Mouse (Mus musculus) neutrophil, adult 5-6 weeks (primary cell): Measurements from ENCODE around the gene Ppm1m. TPM values are rescaled to one million over a fixed set of nuclear protein-coding genes. Genes with fewer than 3 reads are reported as not detected.

Source experiments
- ATAC-seq: fragments of 151-379, 151-347 bp; 2 replicates; pipeline ENCODE4 v1.8.0; 2017; ENCODE audit warnings: mild to moderate bottlenecking, moderate TSS enrichment; ENCODE audit not compliant: insufficient number of reproducible peaks, poor library complexity, low FRiP score, severe bottlenecking; ENCODE audit errors: extremely low read depth
- total RNA-seq: library from RNA; stranded (forward); fragments of 200-1000 nt; gene quantifications from 2 replicates; pipeline ENCODE4 v1.2.3, GENCODE M21; 2017

Ppm1m gene
- total RNA-seq, 1 experiment from 2014 or later: 59.0 TPM

DNA sequence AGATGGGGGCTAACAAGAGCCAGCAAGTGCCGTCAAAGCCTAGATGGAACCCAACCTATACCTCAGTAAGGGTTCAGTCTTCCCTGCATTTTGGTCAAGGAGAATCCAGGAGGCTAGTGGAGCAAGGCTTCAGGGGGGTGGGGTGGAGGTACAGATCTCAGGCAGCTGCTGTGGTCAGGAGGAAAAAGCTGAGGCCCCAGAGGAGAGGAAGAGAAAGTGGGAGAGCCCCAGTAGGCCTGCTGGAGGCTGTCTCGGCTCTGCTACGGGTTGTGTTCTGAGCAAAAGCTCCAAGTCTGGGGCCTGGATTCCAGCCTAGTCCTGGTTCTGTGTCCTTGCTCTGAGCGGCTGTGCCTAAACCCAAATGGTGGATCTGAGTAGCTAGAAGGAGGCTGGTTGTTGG, 23.4 kb upstream of the Ppm1m start:
- no peak for ATAC-seq

DNA sequence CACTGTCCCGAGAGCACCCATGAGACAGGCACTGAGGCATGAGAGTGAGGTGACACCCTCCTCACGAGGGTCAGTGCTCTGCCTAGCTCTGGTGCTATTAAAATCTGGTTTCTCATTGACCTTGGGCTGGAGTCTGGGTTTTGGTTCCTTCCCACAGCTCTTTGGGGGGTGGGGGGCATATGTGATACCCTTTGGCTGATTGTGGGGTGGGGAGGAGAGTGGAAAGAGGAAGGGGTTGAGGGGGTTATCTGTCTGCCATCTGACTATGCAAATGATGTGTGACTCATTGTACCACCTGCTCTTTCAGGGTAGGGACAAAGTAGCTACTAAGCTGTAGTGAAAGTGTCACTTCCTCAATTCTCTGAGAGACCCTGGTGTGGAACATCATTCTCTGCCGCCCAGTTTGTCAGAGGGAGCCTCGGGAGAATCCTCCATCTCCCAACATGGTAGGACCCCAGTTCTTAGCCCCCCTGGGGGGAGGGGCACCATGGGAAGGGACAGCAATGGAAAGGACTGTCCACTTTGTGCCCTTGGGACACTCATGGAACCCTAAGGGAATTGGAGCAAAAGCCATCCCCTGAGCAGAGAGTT, 22.8 kb upstream of the Ppm1m start, which contains the start of gene Tlr9:
Tlr9 (plus strand) TSS at position 338 of the 591 bp plus-strand sequence.
- peak; percentile 84 for ATAC-seq

DNA sequence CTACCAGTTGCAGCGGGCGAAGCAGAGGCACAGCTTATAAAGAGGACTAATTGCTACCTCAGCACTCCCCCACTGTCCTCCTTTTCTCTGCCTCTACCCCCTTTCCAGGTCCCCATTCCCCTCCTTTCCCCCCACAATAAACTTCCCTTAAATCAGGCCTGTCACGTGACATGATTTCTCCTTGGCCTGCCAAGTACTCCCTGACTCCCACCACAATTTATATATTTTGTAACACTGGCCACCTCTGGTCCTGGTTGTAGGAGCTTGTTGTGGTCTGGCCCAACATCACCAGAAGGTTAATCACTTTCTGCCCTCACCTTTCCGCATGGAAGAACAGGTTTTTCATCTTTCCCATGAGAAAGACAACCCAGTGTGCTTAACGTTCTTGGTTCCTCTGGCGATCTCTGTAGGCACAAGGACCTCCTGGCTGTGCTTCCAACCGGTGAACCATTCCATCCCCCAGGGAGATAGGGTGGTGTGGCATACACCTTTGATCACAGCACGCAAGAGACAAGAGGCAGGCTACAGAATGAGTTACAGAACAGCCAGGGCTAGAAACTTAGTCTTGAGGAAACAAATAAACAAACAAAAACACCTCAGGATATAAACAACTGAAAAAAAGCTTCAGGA, 21.5 kb upstream of the Ppm1m start:
- no peak for ATAC-seq

DNA sequence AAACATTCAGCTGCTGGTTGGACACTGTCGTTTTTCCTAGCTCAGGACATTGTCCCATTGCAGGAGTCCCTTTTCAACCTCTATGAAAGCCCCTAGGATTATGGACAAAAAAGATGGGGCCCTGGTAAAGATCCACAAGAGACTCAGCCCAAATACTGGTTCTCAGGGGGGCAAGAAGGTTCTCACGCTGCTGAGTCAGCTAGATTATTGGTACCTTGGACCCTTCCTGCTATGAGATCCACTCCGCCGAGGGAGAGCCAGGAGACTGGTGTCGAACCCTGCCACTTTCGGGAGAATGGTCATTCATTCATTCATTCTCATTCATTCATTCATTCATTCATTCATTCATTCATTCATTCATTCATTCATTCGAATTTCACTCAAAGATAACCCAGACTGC, 17.4 kb upstream of the Ppm1m start:
- no peak for ATAC-seq

DNA sequence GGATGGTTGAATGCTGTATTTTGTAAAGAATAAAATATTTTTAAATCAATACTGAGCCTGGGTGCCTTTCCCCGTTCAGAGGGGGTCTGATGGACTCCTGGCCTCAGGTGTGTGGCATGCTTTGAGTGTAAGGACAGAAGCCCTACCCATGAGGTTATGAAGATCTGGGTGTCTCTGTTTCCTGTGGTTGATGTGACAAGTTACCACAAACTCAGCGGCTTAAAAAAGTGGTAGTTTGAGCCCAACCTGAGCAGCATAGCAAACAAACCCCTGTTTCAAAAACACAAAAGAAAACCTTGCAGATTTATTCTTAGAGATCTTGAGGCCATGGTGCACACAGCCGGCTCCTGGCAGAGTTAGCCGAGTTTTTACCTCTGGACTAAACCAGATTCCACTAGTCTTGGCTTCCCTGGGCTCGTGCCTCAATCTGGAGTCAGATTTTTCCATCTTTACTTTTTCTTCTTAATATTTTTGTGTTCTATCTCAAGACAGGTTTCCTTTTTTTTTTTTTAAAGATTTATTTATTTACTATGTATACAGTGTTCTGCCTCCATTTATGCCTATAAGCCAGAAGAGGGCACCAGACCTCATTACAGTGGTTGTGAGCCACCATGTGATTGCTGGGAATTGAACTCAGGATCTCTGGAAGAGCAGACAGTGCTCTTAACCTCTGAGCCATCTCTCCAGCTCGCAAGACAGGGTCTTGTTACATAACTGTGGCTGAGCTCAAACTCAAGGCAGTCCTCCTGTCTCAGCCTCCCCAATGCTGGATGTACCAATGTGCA, 16.0 kb upstream of the Ppm1m start:
- no peak for ATAC-seq

DNA sequence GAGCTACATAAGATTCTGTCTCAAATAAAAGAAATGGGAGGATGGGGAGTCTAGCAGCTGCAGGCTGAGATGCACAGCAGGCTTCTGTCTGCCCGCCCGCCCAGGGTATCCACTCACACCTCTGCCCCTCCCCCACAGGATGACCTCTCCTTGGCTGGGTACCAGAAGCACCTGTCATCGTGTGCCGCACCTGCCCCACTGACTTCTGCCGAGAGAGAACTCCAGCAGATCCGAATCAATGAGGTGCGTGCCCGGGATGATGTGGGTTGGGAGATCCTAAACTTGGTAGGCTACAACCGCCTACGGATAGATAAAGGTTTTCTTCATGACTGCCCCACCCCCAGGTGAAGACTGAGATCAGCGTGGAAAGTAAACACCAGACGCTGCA, 13.0 kb upstream of the Ppm1m start:
- ATAC-seq: no peak

DNA sequence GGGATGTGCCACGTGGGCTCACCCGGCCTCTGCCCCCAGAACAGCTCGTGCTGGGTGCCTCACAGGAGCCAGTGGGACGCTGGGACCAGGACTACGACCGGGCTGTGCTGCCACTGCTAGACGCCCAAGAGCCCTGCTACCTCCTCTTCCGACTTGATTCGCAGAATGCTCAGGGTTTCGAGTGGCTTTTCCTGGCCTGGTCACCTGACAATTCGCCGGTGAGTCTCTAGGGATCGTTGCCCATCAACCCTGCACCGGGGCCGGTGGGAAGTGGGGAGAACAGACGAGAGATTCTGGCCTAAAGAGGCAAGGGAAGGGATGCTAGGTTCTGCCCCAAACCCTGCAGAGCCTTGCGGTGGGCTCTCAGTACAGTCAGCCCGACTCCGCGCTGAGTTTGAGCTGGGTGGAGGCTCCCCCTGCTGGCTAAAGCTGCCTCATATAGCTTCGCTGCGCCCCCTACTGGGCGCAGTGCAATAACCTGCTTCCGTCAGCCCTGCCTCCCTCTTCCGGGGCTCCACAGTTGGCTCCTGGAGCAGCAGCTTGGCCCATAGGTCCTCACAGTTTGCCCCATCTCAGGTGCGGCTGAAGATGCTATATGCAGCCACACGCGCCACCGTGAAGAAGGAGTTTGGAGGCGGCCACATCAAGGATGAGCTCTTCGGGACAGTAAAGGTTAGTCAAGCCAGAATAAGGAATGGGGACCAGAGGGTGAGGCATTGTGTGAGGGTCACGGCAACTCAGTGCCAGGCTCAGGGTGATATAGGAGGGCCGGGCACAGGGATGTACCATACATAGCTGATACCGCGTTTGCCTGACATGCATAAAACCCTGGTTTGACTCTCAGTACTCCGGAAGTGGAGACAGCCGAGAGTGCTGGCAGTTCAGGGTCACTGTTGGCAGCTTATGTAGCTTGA, 12.4 kb upstream of the Ppm1m start:
- ATAC-seq: peak; percentile 87

DNA sequence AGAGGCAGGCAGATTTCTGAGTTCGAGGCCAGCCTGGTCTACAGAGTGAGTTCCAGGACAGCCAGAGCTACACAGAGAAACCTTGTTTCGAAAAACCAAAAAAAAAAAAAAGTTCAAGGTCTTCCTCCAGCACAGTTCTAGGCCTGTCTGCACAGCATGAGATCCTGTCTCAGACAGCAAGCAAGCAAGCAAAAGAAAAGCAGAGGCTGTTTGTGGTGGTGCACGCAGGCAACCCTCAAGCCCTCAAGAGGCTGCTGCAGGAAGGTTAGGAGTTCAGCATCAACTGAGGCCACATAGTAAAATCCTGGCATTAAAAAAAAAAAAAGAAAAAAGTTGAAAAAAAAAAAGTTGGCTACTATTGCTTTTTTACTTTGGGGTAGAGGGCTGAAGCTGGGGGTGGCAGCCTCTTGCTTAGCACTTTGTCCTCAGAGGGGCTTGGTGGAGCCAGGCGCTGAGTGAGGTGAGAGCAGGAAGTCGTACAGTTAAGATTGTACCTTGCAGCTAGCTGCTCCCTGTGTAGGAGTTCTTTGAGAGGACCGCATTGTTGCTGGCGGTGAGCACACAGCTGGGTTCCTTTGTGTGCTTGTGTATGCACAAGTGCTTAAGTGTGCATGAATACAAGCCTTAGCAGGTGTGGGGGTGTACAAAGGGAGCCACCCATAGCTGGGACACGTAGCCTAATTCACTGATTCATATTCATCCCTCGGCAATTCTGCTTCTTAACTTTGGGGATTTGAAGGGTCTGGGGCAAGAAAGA, 11.5 kb upstream of the Ppm1m start:
- ATAC-seq: no peak

DNA sequence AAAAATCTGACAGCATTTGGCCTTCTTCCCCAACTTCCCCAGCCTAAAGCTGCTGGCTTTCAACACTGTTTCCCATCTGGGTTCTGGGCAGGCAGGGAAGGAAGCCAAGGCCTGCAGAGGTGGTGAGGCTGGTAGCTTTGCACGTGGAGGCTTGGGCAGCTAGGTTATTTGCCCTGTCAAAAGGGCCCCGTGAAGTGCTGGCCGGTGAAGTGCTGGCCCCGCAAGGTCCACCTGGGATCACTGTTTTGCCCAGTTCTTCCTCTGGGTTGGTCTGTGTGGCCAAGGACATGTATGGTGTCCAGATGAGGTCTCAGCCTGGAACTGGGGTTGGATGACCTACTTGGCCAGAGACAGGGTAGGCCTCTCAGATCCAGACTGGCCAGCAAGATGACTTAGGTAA, 10.4 kb upstream of the Ppm1m start:
- ATAC-seq: no peak

DNA sequence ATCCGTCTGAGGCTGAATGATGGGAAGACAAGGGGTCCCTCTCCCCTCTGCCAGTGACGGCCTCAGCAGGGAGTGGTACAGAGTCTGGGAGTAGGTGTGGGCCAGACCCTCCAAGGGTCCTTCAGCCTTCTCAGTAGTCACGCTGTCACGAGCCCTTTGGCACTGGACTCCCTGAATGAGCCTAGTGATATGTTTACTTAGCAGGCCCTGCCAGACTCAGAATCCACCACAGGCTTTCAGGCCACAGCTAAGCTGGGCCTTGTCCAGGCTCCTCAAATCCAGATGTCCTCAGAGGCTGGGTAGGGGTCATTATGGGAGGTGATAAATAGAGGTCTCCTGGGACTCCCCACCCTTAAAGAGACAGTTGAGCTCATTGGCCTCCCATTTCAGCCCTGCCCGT, 8.6 kb upstream of the Ppm1m start:
- no peak for ATAC-seq

DNA sequence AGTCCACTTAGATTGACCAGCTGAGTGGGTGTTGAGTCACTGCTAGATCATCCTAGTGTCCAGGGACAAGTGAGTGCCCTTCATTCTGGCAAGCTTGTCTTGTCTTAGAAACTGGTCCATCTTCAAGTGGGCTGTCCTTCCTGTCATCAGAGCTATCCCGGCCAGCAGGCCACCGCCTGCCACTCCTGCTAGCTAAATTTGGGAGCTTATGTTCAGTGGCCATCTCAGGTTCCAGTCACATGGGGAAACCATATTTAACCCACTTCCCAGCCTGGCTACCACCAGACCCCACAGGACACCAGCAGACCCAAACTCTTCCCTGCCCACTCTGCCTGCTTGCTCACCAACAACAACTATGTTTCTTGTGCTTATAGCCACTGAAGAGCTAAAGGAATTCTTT, 7.0 kb upstream of the Ppm1m start:
- no peak for ATAC-seq

DNA sequence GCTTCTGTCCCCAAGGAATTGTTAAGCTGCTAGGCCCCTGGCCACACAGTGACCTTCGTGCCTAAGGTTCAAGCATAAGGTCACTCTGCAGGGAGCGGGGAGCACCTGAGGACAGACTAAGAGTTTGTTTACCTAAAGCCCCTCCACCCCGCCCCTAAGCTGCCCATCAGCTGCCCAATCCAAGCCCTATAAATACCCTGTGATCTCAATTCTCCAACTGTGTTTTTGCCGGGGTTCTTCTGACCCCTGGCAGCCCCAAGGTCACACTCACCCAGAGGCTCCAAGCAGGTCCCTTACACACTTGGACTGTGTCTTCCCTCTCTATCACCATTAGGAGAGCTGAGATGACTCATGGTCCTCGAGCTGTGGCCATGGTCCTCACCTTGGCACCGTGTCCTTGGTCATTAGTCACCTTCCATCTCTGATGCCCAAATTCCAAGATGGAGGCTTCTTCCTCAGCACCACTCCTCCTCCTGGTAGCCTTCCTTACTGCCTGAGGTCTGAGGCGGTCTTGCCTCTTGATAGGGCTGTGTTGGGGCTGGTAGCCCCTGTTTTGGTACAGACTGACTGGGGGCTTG, 6.3 kb upstream of the Ppm1m start:
- ATAC-seq: no peak

DNA sequence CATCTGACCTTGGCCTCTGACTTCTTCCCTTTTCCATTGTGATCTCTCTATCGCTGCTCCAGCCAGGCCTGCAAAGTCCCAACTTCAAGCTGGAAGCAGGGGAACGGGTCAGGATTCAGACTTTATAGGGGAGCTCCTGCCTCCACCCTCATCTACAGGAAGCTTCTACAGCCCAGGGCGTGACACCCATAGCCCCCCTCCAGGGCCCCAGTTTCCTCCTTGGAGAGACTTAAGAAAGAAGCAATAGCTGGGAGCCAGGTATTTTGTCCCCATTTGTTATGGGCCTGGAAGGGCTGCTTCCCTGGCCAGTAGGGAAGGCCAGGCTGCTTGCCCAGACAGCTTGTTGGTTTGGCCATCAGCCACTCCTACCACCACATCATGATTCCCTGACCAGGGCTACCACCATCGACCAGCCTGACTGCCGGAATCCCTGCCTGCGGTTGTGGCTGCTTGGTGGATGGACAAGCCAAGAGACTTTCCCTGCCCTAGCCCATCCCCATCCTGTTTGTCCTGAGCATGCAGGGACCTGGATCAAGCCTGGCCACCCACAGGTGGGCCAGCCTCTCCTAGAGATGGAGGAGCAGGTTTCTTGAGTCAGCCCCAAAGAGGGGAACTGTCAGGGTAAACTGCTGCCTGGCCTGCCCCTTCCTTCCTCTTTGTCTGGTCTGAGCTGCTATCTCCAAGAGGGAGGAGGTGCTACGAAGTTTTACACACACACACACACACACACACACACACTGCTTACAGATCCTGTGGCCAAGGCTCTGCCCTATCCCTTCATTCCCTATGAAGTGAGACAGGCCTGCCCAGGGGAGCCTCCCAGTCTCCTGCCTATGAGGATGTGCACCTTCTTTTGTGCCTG, 4.7 kb upstream of the Ppm1m start:
- ATAC-seq: peak; percentile 42

DNA sequence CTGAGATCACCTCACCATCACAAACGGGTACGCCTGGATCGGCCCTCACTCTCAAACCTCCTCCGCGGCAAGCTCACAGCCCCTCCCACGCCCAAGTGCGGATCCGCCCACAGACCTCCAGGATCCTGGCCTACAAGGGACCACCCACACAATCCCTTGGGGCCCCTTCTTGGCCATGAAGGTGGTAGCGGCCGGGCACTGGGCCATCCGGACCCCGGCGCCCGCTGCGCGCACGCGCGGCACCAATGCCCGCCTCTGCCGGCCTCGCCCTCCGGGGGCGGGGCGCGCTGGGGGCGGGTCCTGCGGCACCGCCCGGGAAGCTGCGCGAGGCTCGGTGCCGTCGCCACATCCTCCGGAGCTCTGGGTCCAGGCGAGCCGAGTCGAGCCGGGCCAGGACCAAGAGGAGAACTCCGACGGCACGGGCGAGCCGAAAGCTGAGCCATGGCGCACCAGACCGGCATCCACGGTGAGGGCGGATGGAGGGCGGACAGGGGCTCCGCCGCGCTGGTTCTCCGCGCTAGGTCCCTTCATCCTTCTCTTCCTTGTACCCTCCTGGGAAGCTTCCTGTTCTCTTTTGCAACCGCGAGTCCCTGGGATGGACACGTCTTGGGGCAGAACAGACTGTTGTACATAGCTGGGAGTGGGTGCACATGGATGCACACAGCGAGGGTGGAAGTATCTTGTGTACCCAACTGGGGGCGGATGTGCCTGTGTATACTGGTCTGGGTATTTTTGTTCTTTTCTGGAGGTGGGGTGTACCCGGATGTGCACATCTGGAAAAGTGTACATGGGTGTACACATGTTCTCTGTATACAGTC, 3.5 kb upstream of the Ppm1m start, which contains the start of gene Twf2:
Twf2 (plus strand) TSS at position 290 of the 818 bp plus-strand sequence.
- peak; percentile 49 for ATAC-seq

DNA sequence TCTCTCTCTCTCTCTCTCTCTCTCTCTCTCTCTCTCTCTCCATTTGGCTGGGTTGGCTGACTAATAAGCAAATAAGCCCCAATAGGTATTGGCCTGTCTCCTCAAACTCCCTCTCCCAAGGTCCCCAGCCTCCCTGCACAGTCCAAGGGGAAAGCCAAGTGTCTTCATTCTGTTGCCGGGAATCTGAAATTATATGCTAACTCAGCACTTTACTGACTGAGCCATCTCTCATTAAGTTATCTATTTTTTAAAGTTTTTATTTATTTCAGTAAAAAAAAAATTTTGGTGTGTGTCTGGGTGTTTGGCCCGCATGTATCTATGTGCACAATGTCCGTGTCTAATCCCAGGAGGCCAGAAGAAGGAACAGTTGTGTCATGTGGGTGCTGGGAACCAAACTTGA, 2.3 kb upstream of the Ppm1m start:
- no peak for ATAC-seq

DNA sequence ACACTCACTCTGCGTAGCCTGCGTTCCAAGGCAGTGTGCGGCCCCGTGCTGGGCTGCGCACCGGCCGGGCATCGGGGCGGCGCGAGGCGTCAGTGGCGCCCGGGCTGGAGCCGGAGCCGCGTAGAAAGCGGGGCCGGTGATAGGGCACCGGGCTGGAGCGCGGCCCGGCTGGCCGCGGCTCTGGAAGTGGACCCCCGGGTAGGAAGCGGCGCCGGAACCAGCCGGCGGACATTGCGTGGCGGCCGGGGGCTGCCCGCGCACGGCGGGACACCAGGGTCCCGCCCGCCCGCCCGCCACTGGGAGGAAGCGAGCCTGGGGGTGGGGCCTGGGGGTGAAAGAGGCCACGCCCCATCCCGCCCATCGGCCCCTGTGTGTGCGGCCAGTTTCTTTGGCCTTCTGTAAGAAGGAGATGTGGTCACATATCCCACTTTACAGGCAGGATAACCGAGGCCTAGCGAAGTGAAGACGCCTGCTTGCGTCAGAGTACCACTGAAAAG, 536 bp downstream of the Ppm1m start:
- ATAC-seq: peak; percentile 46
